Mouse (Mus musculus) adipocyte (in vitro differentiated cells): ENCODE measurements around the gene Car8.
A peak's percentile ranks its signal among the peaks of the same experiment; 100 is the strongest.

ENCODE experiments used
- DNase-seq: peaks from one replicate; pipeline ENCODE4 v3.0.0-alpha.2; 2016; ENCODE audit warnings: low spot score

Gene Car8

GRCm38 (mm10) chr4:8238560-8239305 lies at the start of gene Car8:
Car8 (minus strand) TSS chr4:8239041.
- no peak for DNase-seq

DNA sequence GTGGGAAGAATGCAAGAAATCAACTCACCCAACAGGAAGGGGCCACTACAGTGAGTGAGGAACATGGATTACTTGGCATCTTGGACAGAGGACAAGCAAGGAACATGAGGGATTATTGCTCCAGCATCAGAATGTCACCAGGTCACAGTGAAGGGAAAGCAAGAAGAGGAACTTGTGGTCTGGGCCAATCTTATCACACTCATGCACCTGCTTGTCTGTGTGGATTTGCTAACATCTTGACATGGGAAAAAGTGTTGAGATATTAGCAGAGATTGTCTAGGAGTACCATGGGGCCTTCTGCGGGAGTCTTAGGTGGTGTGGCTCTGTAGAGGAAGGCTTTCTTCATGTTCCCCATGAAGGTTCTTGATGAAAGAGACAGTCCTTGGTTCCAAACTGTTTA lies 46.1 kb upstream of the Car8 start:
- DNase-seq, result no peak

DNA sequence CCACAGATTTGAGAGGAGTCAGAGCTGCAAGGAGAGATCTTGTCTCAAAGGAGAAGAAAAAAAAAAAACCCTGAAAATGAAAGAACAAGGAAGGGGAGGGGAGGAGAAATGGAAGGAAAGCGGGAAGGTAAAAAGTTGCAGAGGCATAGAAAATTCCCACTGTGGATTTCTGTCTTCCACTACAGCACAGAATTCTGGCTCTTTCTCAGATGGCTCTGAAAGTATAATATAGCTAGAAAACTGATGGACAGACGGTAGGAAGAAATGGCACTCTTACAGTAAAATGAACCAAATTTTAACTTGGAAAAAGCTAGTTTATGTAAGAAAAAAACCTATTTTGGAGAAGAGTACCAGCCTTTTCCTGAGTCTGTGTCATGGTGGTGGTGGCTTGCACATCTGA lies 39.3 kb upstream of the Car8 start:
- DNase-seq, result no peak

- DNase-seq, result no peak
Measured at GRCm38 (mm10) chr4:8249805-8250204, 11.0 kb upstream of the Car8 start.

GRCm38 (mm10) chr4:8245495-8246063 lies 6.7 kb upstream of the Car8 start:
- DNase-seq, result no peak

GRCm38 (mm10) chr4:8245062-8245461 lies 6.2 kb upstream of the Car8 start:
- DNase-seq, result no peak

GRCm38 (mm10) chr4:8239699-8240098 lies 858 bp upstream of the Car8 start:
- no peak for DNase-seq

- no peak for DNase-seq
Measured at GRCm38 (mm10) chr4:8239306-8239670, 447 bp upstream of the Car8 start.

DNA sequence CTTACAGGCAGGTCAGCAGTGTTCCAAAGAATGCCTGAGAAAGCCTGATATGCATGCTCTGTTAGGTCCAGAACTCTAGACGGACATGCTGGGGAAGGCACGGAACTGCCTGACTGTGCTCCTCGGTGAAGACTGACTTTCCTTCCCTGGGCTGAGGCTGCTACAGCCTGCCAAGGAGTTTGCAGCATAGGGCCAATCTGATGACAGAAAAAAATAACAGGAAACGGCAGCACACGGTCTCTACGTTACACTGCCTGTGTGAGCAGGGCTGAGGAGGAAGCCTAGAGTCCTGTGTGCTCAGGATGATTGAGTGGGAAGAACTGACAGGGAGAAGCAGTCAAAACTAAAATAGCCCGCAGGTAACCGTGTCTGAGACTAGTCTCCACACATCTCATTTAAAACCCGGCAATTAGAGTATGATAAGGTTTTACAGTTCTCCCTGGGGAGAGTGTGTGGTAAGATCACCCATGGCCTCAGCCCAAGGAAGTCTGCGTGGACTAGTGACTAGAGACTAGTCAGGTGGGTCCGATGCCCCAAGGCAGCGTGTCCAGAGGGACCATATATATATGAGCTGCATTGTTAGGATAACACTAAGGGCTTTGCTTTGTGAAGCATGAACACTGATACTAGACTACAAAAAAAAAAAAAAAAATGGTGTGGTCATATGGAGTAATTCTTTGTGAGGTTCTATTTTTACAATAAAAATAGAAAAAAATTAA lies 6.3 kb downstream of the Car8 start:
- DNase-seq, result no peak

DNA sequence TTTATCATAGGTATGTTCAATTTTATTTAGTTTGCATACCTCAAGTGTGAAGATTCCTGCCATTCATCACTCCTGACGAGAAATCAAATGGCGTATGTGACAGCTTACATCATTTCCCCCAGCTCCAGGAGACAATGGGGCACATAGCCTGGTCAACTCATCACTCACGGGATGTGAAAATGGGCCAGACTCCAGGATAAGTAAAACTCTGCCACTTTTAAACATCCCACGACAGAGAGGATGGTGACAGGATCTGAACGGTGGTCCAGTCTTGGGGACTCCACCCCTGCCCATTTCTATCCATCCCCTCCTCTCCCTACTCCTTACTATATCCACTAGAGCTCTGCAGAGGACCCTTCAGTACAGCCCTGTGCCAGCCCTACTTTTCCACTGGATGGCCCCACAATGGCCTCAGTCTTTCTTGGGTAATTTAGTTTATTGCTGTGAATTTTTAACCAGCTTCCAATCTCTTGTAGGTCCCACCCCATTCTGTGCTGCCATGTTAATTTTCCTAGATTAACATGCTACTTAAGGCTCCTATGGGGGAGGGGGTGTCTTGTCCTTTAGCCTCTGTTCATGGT lies 7.5 kb downstream of the Car8 start:
- DNase-seq, result no peak

- no peak for DNase-seq
Measured at GRCm38 (mm10) chr4:8229661-8230298, 9.1 kb downstream of the Car8 start.

DNA sequence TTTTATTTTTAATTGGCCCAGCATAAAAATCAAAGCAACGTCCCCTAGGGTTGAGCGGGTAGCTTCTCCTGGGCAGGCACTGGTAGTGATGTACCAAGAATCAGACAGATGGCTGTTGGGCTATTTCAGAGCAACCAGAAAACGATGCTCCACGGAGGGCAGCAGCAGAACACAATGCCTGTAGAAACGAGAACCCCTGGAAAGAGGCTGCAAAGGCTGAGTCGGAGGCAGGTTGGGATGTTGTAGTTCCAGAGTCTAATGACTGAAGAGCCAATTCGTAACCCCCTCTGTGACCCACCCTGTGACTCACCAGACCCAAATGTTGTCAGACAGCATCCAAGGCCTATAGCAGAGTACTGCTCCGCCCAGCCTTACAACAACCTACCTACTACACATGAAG lies 19.9 kb downstream of the Car8 start:
- DNase-seq, result no peak

- DNase-seq, result no peak
Measured at GRCm38 (mm10) chr4:8218004-8218403, 20.8 kb downstream of the Car8 start.

- no peak for DNase-seq
Measured at GRCm38 (mm10) chr4:8217272-8217671, 21.6 kb downstream of the Car8 start.

GRCm38 (mm10) chr4:8216551-8216950 lies 22.3 kb downstream of the Car8 start:
- no peak for DNase-seq

GRCm38 (mm10) chr4:8213661-8214060 lies 25.2 kb downstream of the Car8 start:
- peak; percentile 46 for DNase-seq

- DNase-seq, result peak; percentile 16
Measured at GRCm38 (mm10) chr4:8212873-8213569, 25.8 kb downstream of the Car8 start.

GRCm38 (mm10) chr4:8210452-8210851 lies 28.4 kb downstream of the Car8 start:
- no peak for DNase-seq

DNA sequence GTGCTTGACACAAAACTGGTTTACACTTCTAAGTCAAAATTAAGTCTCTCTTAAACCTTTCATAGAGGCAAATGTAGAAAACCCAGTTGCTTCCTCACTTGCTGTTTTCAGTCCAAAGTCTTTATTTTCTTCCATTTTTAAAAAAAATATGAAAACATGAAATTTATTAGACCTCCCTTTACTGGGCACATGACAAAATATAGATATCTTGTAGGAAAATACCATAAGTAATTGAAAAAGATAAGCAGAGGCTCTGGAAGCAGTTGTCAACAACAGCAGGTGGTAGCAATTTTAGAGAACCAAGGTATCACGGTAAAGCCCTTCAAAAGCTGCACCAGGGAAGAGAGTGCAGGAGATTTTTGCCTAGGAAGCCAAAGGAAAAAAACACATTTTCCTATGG lies 30.9 kb downstream of the Car8 start:
- no peak for DNase-seq

DNA sequence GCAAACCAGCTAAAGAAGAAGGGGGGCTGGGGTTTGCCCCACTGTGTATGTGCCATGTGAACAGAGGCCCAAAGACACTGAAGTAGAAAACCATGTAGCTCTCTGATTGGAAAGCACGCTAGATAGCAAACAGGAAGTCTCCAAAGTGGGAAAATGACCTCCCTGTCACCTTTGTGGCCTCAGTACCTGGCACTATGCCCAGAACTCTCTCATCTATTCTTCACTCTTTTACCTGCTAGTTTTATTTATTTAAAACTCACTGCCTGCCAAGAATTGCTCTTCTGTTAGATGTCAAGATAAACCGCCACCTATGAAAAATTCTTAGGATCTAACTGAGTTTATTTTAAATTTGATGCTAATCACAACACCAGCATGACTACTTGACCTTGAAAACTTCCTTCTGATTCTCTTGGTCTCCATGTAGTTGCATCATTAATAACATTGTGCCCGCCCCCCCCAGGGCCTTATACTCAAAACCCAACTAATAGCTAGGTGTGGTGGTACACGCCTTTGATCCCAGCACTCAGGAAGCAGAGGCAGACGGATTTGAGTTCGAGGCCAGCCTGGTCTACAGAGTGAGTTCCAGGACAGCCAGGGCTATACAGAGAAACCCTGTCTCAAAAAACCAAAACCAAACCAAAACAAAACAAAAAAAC lies 31.8 kb downstream of the Car8 start:
- no peak for DNase-seq

DNA sequence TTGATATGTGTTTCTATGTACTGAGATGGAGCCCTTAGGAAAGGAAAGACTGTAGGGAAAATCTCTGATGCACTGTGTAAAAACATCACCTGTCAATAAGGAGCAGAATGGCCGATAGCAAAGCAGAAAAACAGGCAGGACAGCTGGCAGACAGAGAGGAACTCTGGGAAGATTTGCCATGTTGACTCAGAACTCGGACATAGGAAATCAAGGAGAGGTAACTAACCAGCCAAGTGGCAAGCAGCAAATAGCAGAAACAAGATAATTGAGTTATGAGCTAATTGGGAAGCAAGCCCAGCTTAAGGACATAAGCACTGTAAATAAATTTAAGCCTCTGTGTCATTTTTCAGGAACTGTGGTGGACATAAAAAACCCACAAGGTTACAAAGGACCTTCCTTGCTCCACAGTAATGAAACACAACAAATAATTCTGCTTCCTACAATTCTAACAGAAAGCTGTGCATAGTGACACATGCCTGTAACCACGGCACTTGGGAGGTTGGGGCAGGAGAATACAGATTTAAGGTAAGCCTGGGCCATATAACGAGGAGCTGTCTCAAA lies 33.7 kb downstream of the Car8 start:
- DNase-seq, result no peak
